Comparison of ENCODE assay signal across 9 mouse cellular contexts in the genomic region with DNA sequence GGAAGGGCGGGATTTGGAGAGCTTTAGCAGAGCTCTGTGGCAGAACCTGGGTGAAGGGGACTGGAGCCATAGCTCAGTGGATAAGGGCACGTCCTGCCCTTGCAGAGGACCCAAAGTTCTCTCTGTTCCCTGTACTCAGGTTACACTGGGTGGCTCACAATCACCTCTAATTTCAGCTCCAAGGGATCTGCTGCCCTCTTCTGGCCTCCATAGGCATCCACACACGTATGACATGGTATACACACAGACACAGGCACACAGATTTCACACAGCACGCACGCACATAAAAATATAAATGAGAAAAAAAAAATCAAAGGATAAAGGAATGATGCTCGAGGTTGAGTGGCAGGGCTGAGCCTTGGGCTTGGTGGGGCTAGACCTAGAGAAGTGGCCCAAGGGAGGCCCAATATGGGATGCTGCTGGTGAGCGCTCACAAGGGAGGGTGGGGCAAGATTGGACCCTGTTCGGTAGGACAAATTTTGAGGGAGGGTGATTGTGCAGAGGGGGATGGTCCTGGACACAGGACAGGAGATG. TPM values are rescaled to one million over a fixed set of nuclear protein-coding genes. Genes with fewer than 3 reads are reported as not detected.
DNase-seq lines count a peak whose midpoint lies in the region; ATAC-seq and TF ChIP-seq lines count a peak whose summit lies in the region.
"Had no signal": no experiment of that assay in that cellular context is flagged by ENCODE, and none has a peak within 500 bp of the region (broad histone marks: within the 10 kb centered on the region; RNA-seq: fewer than 3 reads in every experiment).

No protein-coding gene starts in this region.

- H3K36me3 ChIP-seq in thymus, adult 2 months (ENCODE audit: control insufficient read depth, insufficient read depth, low read length) = no peaks in the 10 kb centered on the region
- peaks cover 21% of the 10 kb centered on the region for H3K36me3 ChIP-seq in embryonic facial prominence, embryonic 13.5 days
- H3K36me3 ChIP-seq in hindbrain, embryonic 16.5 days (ENCODE audit: control insufficient read depth, insufficient read depth, low read length) = no peaks in the 10 kb centered on the region

- TF ChIP-seq CTCF in thymus, adult 2 months (IDR thresholded peaks at IDR 0.05; ENCODE audit: borderline replicate concordance, control insufficient read depth, extremely low read depth, insufficient read depth, low read length, poor library complexity) = no peak

- H3K9me3 ChIP-seq in embryonic facial prominence, embryonic 13.5 days = no peaks in the 10 kb centered on the region
- no peaks in the 10 kb centered on the region for H3K9me3 ChIP-seq in hindbrain, embryonic 16.5 days (ENCODE audit: control insufficient read depth, low read length)

- peak; percentile 22 for DNase-seq in thymus, adult 2 months
- DNase-seq in thymus, postnatal 10 days (ENCODE audit: low spot score in 2 of 2) = no peak
- DNase-seq in urinary bladder, postnatal 10 days (ENCODE audit: low spot score) = no peak
- no peak for DNase-seq in cerebellum, postnatal 4 days (ENCODE audit: low spot score in 2 of 2)
- no peak for DNase-seq in gastrocnemius, postnatal 10 days

- no peaks in the 10 kb centered on the region for H3K27me3 ChIP-seq in thymus, adult 2 months (ENCODE audit: control insufficient read depth, insufficient read depth, low read length)
- H3K27me3 ChIP-seq in embryonic facial prominence, embryonic 13.5 days = no peaks in the 10 kb centered on the region
- no peaks in the 10 kb centered on the region for H3K27me3 ChIP-seq in hindbrain, embryonic 16.5 days (replicated peaks; ENCODE audit: control insufficient read depth, insufficient read depth, low read length)

- 0 out of 2 replicates have a peak, but pooled peaks cover 2% of the 10 kb centered on the region for H3K4me1 ChIP-seq in thymus, adult 2 months (replicated peaks; ENCODE audit: control insufficient read depth, insufficient read depth, low read length)
- H3K4me1 ChIP-seq in embryonic facial prominence, embryonic 13.5 days = peaks cover 16% of the 10 kb centered on the region
- H3K4me1 ChIP-seq in hindbrain, embryonic 16.5 days (ENCODE audit: control insufficient read depth, insufficient read depth, low read depth, low read length) = peaks cover 7% of the 10 kb centered on the region; the same call in 1 of the 2 replicates

- H3K27ac ChIP-seq in thymus, adult 2 months (ENCODE audit: control insufficient read depth, insufficient read depth, low read length) = no peak overlapping the region
- H3K27ac ChIP-seq in embryonic facial prominence, embryonic 13.5 days = peak overlapping the region; percentile 95
- H3K27ac ChIP-seq in hindbrain, embryonic 16.5 days (ENCODE audit: low read depth, low read length) = no peak overlapping the region

- H3K4me3 ChIP-seq in thymus, adult 2 months (ENCODE audit: control insufficient read depth, insufficient read depth, low read length) = no peak overlapping the region
- H3K4me3 ChIP-seq in embryonic facial prominence, embryonic 13.5 days = peak overlapping the region; percentile 85
- peak overlapping the region; percentile 62 for H3K4me3 ChIP-seq in hindbrain, embryonic 16.5 days (ENCODE audit: low read length)

- no peak for TF ChIP-seq POLR2A in thymus, adult 2 months (IDR thresholded peaks at IDR 0.05; ENCODE audit: control insufficient read depth, extremely low read depth, insufficient read depth, low read length, poor library complexity)

- WGBS in thymus, adult 2 months = 91% methylated on average over 8 of the region's 8 CpGs
- 70% methylated on average over 8 of the region's 8 CpGs for WGBS in embryonic facial prominence, embryonic 13.5 days
- 78% methylated on average over 8 of the region's 8 CpGs for WGBS in hindbrain, embryonic 16.5 days

- H3K4me2 ChIP-seq in embryonic facial prominence, embryonic 13.5 days = peak overlapping the region; percentile 75
- H3K4me2 ChIP-seq in hindbrain, embryonic 16.5 days (ENCODE audit: low read length) = peak overlapping the region; percentile 83

- no peak overlapping the region for H3K9ac ChIP-seq in embryonic facial prominence, embryonic 13.5 days
- H3K9ac ChIP-seq in hindbrain, embryonic 16.5 days (ENCODE audit: low read depth, low read length) = no peak overlapping the region

- peak; percentile 15; the same call in 1 of the 2 replicates for ATAC-seq in embryonic facial prominence, embryonic 13.5 days (ENCODE audit: insufficient number of reproducible peaks, insufficient read depth, low FRiP score, low TSS enrichment, low read depth)
- peak; percentile 26 for ATAC-seq in hindbrain, embryonic 16.5 days
- peak; percentile 48 for ATAC-seq in megakaryocyte-erythroid progenitor cell, adult 5-6 weeks (replicated peaks; ENCODE audit: low FRiP score, low TSS enrichment, poor library complexity, severe bottlenecking)

RNA-seq across cellular contexts. Expression of a gene that starts 1.0 kb away (rescaled TPM):
- polyA plus RNA-seq in thymus, adult 2 months (2012; rRNA removed) = 33.8 and 34.0 TPM in 2 replicates
- 131 and 154 TPM in 2 replicates for polyA plus RNA-seq in embryonic facial prominence, embryonic 13.5 days (2015; fragmentation: Nextera tagmentation; extraction: Ambion mirVana)
- 31.5 and 34.6 TPM in 2 replicates for polyA plus RNA-seq in hindbrain, embryonic 16.5 days (2015; fragmentation: Nextera tagmentation; extraction: Ambion mirVana)
- 19.9 and 45.0 TPM in 2 replicates for total RNA-seq in megakaryocyte-erythroid progenitor cell, adult 5-6 weeks (2014; fragmentation: Nextera tagmentation)
- total RNA-seq in megakaryocyte-erythroid progenitor cell, adult 5-6 weeks (2017) = 13.1 and 13.6 TPM in 2 replicates
- total RNA-seq in gastrocnemius, postnatal 10 days (2021) = 10 to 100 TPM; 68.2 to 81.9 TPM

RNA-seq across cellular contexts. Expression of a gene that starts 11.4 kb away (rescaled TPM):
- polyA plus RNA-seq in thymus, adult 2 months (2012; rRNA removed) = 55.3 and 59.5 TPM in 2 replicates
- 27.7 and 27.9 TPM in 2 replicates for polyA plus RNA-seq in embryonic facial prominence, embryonic 13.5 days (2015; fragmentation: Nextera tagmentation; extraction: Ambion mirVana)
- polyA plus RNA-seq in hindbrain, embryonic 16.5 days (2015; fragmentation: Nextera tagmentation; extraction: Ambion mirVana) = 37.5 and 40.1 TPM in 2 replicates
- total RNA-seq in megakaryocyte-erythroid progenitor cell, adult 5-6 weeks (2014; fragmentation: Nextera tagmentation) = 15.9 and 20.4 TPM in 2 replicates
- total RNA-seq in megakaryocyte-erythroid progenitor cell, adult 5-6 weeks (2017) = 11.5 and 23.4 TPM in 2 replicates
- 10 to 100 TPM; 13.2 to 18.9 TPM for total RNA-seq in gastrocnemius, postnatal 10 days (2021)

RNA-seq across cellular contexts. Expression of a gene that starts 11.5 kb away (rescaled TPM):
- 23.8 and 25.4 TPM in 2 replicates for polyA plus RNA-seq in thymus, adult 2 months (2012; rRNA removed)
- 7.8 and 8.5 TPM in 2 replicates for polyA plus RNA-seq in embryonic facial prominence, embryonic 13.5 days (2015; fragmentation: Nextera tagmentation; extraction: Ambion mirVana)
- polyA plus RNA-seq in hindbrain, embryonic 16.5 days (2015; fragmentation: Nextera tagmentation; extraction: Ambion mirVana) = 10.5 and 10.6 TPM in 2 replicates
- total RNA-seq in megakaryocyte-erythroid progenitor cell, adult 5-6 weeks (2014; fragmentation: Nextera tagmentation) = 4.5 TPM in 2 replicates
- 0.75 and 3.7 TPM in 2 replicates for total RNA-seq in megakaryocyte-erythroid progenitor cell, adult 5-6 weeks (2017)
- total RNA-seq in gastrocnemius, postnatal 10 days (2021) = 1 to 10 TPM; 3.0 to 4.2 TPM

RNA-seq across cellular contexts. Expression of a gene that starts 59.5 kb away (rescaled TPM):
- not detected in 2 replicates for polyA plus RNA-seq in thymus, adult 2 months (2012; rRNA removed)
- not detected in 2 replicates for polyA plus RNA-seq in embryonic facial prominence, embryonic 13.5 days (2015; fragmentation: Nextera tagmentation; extraction: Ambion mirVana)
- polyA plus RNA-seq in hindbrain, embryonic 16.5 days (2015; fragmentation: Nextera tagmentation; extraction: Ambion mirVana) = not detected in 2 replicates
- not detected in 2 replicates for total RNA-seq in megakaryocyte-erythroid progenitor cell, adult 5-6 weeks (2014; fragmentation: Nextera tagmentation)
- not detected in 2 replicates for total RNA-seq in megakaryocyte-erythroid progenitor cell, adult 5-6 weeks (2017)
- not detected for total RNA-seq in gastrocnemius, postnatal 10 days (2021)
- total RNA-seq: heart, postnatal 14 days had no signal
